Mouse (Mus musculus) MN1 (cell line): ENCODE measurements at regions not wholly inside any gene's neighbourhood (a gene's known extent, or its start where the extent isn't known, plus 50 kb on each side); places are given as distances from the start of the nearest gene placed in this dataset.
"Not testable (repeated sequence)": the region's sequence is repeated elsewhere in the genome, so short reads cannot be mapped to it uniquely, and the experiment has no call there.

Experiments used
- DNase-seq: peaks from one replicate; pipeline ENCODE4 v3.0.0-alpha.2; 2016; ENCODE audit warnings: low spot score

DNA sequence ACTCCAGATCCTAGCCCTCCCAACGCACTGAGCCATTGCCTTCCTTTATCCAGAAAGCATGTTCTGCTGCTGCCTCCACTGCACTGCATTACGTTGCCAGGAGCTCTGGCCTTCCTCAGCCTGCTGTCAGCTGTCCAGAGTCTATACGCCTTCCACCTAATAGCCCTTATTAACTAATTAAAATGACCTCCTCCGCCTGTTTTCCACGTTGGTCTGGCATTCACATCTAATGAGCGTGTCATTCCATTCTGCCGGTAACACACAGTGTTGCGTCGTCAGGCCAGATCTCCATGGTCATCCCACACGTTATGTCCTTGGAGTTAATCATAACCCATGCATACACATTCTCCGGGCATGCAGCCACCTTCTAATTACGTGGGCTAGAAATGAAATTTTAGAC is 56.7 kb upstream of the Med4 start:
- DNase-seq = peak; percentile 91

DNA sequence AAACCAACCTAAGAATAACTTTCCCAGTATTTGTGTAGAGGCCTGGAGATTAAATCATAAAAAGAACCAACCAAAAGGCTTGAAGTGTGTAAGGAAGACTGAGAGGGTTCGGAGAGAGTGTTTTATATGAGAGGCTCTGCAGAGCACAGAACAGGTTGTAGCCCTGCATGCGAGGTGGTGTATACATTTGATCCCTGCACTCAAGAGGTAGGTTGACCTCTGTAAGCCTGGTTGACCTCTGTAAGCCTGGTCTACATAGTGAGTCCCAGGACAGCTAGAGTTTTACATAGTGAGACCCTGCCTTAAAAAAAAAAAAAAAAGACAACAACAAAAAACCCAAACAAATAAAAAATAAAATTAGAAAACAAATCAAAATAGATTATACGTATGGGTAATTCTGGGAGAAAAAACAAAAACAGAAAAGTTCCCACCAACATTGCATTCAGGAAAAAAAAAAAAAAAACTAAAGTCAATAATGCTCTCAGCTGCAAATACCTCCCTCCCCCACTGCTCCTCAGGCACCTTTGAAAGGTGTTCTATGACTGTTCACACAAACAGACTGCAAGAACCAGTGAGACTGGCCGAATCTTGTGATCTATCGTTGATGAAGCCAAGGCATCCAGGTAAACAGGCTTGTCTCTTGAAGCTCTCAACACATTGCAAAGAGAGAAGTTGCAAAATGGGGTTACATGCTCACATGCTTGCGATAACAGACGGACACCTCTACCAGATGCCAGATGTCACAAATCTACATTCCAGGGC is 57.3 kb upstream of the Med4 start:
- DNase-seq = no peak

DNA sequence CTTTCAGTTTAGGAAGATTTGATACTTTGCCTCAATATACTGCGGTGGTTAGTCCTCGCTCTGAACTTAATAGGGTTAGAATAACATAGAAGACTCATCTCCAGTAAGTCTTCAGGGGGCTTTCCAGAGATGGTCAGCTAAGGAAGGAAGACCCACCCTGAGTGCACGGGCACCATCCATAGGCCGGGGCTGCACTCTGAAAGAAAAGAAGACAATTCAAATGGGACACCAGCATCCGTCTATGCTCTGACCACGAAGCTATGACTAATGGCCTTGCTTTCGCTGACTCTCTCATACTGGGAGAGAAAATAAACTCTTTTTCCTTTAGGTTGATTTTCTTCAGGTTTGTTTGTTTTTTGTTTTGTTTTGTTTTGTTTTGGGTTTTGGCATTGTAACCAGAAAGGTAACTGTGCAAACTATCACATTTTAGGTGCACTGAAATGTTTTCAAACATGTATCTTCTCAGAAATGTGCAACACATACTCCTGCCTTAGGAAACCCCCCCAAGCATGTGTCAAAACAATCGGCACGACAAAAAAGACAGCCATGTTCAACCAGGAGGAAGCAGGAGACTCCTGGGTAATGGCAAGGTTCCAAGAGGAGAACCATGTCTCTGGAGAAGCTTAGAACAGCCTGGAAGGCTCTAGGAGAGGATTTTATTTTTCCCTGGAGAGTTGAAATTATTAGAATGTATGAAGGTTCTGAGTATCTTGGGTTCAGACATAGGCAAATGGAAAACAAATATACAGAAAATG is 58.4 kb upstream of the Med4 start:
- DNase-seq = no peak

DNA sequence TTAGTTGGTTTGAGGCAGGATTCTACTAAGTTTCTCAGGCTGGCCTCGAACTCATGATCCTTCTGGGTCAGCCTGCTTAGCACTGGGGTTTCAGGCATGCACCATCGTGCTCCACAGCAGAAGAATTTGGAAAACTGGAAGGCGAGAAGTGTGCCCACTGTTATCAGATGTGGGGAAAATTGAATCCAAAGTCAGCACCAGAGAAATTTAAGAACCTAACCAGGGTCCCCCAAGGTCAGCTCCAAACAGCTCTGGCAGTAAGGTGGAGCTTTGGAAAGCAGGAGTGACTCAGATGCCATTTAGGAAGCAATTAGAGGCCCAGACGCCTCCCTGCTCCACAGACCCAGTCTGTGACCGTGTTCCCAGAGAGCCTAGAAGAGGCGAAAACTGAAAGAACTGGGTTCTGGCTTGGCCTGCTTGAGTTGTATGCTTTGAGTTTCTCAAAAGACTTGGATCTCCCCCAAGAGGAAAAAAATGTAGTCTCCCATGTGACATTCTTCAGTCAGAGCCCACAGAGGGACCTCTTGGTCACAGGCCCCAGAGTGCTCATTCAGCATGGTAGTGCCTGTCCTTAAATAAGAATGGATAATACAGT is 59.8 kb upstream of the Med4 start:
- peak; percentile 32 for DNase-seq

DNA sequence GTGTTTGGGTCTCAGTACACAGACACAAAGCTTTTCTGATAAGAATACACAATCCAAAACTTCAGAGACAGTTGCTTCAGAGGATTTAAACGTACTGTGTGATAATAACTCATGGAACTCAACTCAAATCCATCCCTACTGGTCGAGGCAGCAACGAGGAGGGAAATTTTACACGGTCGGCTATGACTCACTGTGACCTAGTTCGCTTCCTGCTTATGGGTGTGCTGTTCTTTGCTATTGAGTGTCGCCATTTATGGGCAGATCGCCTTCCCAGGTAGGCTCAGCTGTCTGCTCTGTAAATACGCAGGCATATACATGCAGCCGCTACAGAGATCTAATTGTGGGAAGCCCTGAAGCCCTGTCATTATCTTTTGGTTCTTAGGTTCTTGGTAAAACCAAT is 60.7 kb upstream of the Med4 start:
- DNase-seq = no peak

DNA sequence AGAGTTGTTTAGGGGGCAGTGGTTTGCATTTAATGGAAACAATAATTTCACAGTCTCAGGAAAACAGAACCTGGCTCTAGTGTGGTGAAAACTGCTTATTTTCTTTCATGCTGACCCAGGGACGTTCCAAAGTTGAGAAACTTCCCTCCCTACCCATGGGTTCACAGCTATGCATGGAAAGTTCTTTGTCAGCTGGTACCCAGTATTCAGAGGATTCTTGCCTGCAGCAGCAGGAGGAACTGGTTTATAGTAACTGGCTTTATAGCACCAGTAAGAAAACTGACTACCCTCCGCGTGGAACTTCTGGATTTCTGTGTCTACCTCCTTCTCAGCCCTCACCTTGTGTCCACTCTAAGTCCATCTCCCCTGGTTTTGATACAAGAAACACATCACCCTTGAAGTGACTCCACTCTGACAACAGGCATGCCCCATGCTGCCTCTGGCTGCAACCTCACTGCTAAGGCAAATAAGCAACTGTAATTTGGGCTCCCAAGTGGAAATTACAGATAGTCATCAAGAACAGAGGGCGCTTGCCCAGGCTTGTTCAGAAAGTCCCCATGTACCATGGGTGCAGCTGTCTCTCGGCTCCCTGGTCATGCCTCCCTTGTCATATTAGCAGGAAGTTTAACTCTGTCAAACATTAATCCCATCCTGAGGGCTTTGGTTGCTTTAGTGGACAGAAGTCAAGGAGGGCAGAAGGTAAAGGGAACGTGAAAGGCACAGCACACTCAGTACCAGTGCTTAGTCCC is 60.6 kb upstream of the Itm2b start:
- peak; percentile 12 for DNase-seq

DNA sequence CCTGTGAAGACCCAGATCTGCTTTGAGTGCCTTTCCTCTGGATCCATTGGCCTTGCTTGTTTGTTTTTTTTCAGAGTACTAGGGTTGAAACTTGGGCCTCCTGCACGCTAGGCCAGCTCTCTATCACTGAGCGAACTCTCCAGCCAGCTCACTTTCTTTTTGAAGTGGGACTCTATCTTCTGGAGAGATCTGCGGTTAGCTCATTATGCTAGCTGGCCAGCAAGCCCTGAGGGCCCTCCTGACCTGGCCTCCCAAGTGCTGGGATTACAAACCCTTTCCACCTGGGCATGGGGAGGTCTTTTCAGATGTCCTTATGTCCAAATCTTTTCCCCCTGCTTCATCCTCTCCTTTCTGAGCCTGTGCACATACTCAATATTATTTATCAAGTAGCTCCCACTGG is 59.6 kb upstream of the Itm2b start:
- no peak for DNase-seq

DNA sequence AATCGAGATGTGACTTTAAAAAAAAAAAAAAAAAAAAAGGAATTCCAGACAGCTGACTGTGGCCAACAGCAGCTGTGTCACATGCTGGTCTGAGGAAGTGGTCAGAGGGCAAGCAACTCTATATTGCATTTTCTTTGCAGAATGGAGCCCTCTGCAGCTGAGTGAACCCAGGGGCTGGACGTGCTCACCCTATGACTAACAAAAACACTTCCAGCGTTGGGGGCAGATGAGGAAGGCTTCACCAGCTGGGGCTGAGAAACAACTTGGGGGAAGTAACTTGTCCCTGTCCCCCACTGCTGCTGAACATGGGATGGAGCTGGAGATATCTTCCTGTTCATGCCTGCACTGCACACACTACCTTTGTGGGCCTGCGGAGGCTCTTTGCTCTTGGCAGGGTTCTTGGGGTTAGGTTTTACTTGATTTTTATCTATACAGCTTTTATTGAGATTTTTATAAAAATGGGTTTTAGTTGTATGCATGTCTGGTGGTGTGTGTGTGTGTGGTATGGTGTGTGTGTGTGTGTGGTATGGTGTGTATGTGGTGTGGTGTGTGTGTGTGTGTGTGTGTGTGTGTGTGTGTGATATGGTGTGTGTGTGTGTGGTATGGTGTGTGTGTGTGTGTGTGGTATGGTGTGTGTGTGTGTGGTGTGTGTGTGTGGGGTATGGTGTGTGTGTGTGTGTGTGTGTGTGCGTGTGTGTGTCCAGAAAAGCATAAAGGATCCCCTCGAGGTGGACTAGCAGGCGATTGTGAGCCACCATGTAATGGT is 57.0 kb upstream of the Itm2b start:
- no peak for DNase-seq

DNA sequence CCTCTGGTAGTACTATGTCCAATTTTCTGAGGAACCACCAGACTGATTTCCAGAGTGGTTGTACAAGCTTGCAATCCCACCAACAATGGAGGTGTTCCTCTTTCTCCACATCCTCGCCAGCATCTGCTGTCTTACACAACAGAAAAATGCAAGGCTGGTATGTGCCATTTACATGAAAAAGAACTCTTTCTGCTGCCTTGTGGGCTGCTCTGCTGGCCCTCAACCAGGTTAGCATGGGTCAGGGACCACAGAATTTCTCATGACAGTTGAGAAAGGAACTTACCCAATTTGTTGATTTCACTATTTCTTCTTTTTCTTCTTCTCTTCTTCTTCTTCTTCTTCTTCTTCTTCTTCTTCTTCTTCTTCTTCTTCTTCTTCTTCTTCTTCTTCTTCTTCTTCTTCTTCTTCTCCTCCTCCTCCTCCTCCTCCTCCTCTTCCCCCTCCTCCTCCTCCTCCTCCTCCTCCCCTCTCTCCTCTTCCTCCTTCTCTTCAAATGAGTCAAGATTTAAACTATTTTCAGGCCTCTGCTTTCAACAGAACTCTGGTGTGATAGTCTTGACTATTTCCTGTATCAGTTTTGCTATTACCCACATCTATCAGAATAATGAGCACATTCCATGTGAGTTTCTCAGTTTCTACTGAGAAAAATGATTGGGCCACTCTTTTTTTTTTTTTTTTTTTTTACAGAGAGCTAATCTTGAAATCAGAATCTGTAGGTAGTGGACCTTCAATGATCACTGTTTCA is 56.3 kb upstream of the Itm2b start:
- not testable (repeated sequence) for DNase-seq

DNA sequence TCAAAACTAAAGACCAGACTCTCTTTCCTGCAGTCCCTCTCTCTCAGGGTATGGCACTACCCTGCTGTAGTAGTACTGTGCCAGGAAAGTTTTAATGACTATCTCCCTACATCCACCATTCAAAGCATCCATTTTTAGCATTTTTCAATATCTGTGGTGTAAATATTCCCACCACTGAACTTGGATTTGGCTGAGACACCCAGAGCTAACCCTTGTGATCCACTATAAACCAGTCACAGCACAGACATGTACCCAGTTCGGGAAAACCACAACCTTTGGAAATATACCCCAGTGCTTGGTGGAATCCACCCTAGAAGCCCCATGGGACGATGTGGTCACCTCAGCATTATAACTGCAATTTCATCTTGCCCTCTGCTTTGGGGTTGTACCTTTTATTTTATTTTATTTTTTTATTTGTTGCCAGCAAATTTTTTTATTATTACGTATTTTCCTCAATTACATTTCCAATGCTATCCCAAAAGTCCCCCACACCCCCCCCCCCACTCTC is 54.8 kb upstream of the Itm2b start:
- DNase-seq = no peak

DNA sequence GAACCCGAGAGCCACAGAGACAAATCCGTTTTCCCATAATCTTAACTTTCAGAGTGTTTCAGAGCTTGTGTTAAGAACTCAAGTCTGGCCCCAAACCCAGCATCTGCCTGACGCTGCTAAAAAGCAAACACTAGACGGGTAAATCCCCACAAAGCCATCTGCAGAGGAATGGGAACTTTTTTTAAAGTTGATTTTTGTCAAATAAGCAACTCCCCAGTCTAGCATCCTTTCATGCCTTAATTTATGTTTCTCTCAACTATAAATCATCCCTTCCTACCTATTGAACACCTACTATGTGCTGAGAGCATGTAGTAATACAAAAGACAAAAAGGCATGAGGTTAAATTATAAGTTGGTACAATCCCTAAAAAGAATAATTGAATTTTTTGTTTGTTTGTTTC is 50.8 kb upstream of the Itm2b start:
- no peak for DNase-seq
